In genomic region chr2:163204548-163205261, GRCm38 (mm10) we compare ENCODE assay signal across 8 mouse cellular contexts. TPM values are rescaled to one million over a fixed set of nuclear protein-coding genes. Genes with fewer than 3 reads are reported as not detected.
DNase-seq lines count a peak whose midpoint lies in the region; ATAC-seq and TF ChIP-seq lines count a peak whose summit lies in the region.

No protein-coding gene starts in this region.

- TF ChIP-seq CTCF in left cerebral cortex, adult 2 months (IDR thresholded peaks at IDR 0.05): no peak
- no peak for TF ChIP-seq CTCF in lung, adult 2 months (IDR thresholded peaks at IDR 0.05; ENCODE audit: insufficient read depth, low read length)

- H3K27me3 ChIP-seq in embryonic facial prominence, embryonic 11.5 days (ENCODE audit: control insufficient read depth, insufficient read depth, low read length): peaks cover 34% of the 10 kb centered on the region
- H3K27me3 ChIP-seq in hindbrain, embryonic 13.5 days: peaks cover 57% of the 10 kb centered on the region

- TF ChIP-seq POLR2A in lung, adult 2 months (IDR thresholded peaks at IDR 0.05; ENCODE audit: borderline replicate concordance, extremely low read depth, low read depth, low read length): no peak

- no peaks in the 10 kb centered on the region for H3K36me3 ChIP-seq in embryonic facial prominence, embryonic 11.5 days (replicated peaks; ENCODE audit: control insufficient read depth, insufficient read depth, low read depth, low read length)
- no peaks in the 10 kb centered on the region for H3K36me3 ChIP-seq in hindbrain, embryonic 13.5 days

- peak overlapping the region; percentile 58 for H3K4me3 ChIP-seq in left cerebral cortex, adult 2 months
- peak overlapping the region; percentile 58 for H3K4me3 ChIP-seq in embryonic facial prominence, embryonic 11.5 days (ENCODE audit: low read depth, low read length)
- peak overlapping the region; percentile 57 for H3K4me3 ChIP-seq in hindbrain, embryonic 13.5 days
- H3K4me3 ChIP-seq in lung, adult 2 months (replicated peaks; ENCODE audit: extremely low read depth, low read depth, low read length): peak overlapping the region; percentile 87

- H3K4me2 ChIP-seq in embryonic facial prominence, embryonic 11.5 days (ENCODE audit: low read depth, low read length): peak overlapping the region; percentile 89
- peak overlapping the region; percentile 70 for H3K4me2 ChIP-seq in hindbrain, embryonic 13.5 days

- H3K9me3 ChIP-seq in embryonic facial prominence, embryonic 11.5 days (replicated peaks; ENCODE audit: control insufficient read depth, low read length): no peaks in the 10 kb centered on the region
- 0 out of 2 replicates have a peak, but pooled peaks cover 10% of the 10 kb centered on the region for H3K9me3 ChIP-seq in hindbrain, embryonic 13.5 days

- peak in 1 of 2 experiments; percentile 37 for DNase-seq in left cerebral cortex, adult 2 months (ENCODE audit: extremely low spot score in 1 of 2, low spot score in 2 of 2)
- DNase-seq in left cerebral cortex, postnatal 4 days: no peak
- no peak for DNase-seq in embryonic facial prominence, embryonic 11.5 days (ENCODE audit: low spot score)
- DNase-seq in lung, adult 2 months: peak; percentile 16
- DNase-seq in retina, postnatal 1 day: peak; percentile 78
- no peak for DNase-seq in thymus, postnatal 0 days (ENCODE audit: low spot score)
- DNase-seq in layer of hippocampus, postnatal 14 days (ENCODE audit: low spot score in 2 of 2): no peak

- H3K4me1 ChIP-seq in embryonic facial prominence, embryonic 11.5 days (ENCODE audit: control insufficient read depth, insufficient read depth, low read length): peaks cover 4% of the 10 kb centered on the region; the same call in 1 of the 2 replicates
- peaks cover 43% of the 10 kb centered on the region for H3K4me1 ChIP-seq in hindbrain, embryonic 13.5 days (replicated peaks)
- H3K4me1 ChIP-seq in lung, adult 2 months (ENCODE audit: control insufficient read depth, insufficient read depth, low read length): peaks cover 8% of the 10 kb centered on the region; the same call in 1 of the 2 replicates

- no peak for ATAC-seq in embryonic facial prominence, embryonic 11.5 days (replicated peaks; ENCODE audit: insufficient number of reproducible peaks, low FRiP score, low TSS enrichment, low read depth)
- peak; percentile 29; the same call in 1 of the 2 replicates for ATAC-seq in hindbrain, embryonic 13.5 days (ENCODE audit: low FRiP score)

- under 1% methylated on average over 42 of the region's 45 CpGs for WGBS in embryonic facial prominence, embryonic 11.5 days
- under 1% methylated on average over 40 of the region's 45 CpGs for WGBS in hindbrain, embryonic 13.5 days
- 2% methylated on average over 44 of the region's 45 CpGs for WGBS in lung, adult 2 months

- H3K9ac ChIP-seq in embryonic facial prominence, embryonic 11.5 days (replicated peaks; ENCODE audit: low read length): peak overlapping the region; percentile 68
- H3K9ac ChIP-seq in hindbrain, embryonic 13.5 days: peak overlapping the region; percentile 76

- H3K27ac ChIP-seq in left cerebral cortex, adult 2 months: peak overlapping the region; percentile 67
- 0 out of 2 replicates have a peak overlapping the region, but pooled peaks have one; percentile 11 for H3K27ac ChIP-seq in embryonic facial prominence, embryonic 11.5 days (replicated peaks; ENCODE audit: low read depth, low read length)
- peak overlapping the region; percentile 76 for H3K27ac ChIP-seq in hindbrain, embryonic 13.5 days

- intact Hi-C loops in left cerebral cortex, adult 2 months (cut with DNase I): loop anchor here (5.0 kb wide), 2 partner anchors 102 to 103 kb away; no protein-coding TSS in a partner anchor
- intact Hi-C loops in left cerebral cortex, postnatal 4 days (cut with DNase I): loop anchor here (5.0 kb wide), 1 partner anchor 97 kb away; no protein-coding TSS in a partner anchor

RNA-seq across cellular contexts. Expression of gene Tox2, which starts 1.8 kb away (rescaled TPM):
- total RNA-seq in left cerebral cortex, adult 2 months (2021): 10 to 100 TPM; 27.8 to 28.4 TPM
- 10 to 100 TPM; 18.3 to 23.0 TPM for total RNA-seq in left cerebral cortex, postnatal 4 days (2021)
- 10.8 and 13.2 TPM in 2 replicates for polyA plus RNA-seq in embryonic facial prominence, embryonic 11.5 days (2014; fragmentation: Nextera tagmentation; extraction: Ambion mirVana)
- 20.6 and 23.5 TPM in 2 replicates for polyA plus RNA-seq in hindbrain, embryonic 13.5 days (2015; fragmentation: Nextera tagmentation; extraction: Ambion mirVana)
- 34.2 and 58.0 TPM in 2 replicates for polyA plus RNA-seq in lung, adult 2 months (2012; rRNA removed)
- polyA plus RNA-seq in thymus, postnatal 0 days (2015; fragmentation: Nextera tagmentation; extraction: Ambion mirVana): 2.7 and 3.5 TPM in 2 replicates
- total RNA-seq in layer of hippocampus, postnatal 14 days (2021): 10 to 100 TPM; 19.1 to 21.1 TPM

Comparison
In these comparisons a context has a peak if more than half of its experiments do, and no peak if none do; other contexts are left out.
1. DNase-seq: peak in lung, adult 2 months (single experiment) and retina, postnatal 1 day (single experiment); none in left cerebral cortex, postnatal 4 days (single experiment), embryonic facial prominence, embryonic 11.5 days (single experiment), thymus, postnatal 0 days (single experiment) and layer of hippocampus, postnatal 14 days (0 of 2).
2. H3K27ac ChIP-seq: peak in every context shown above with its lines; median percentile 76 in hindbrain, embryonic 13.5 days; 67 in left cerebral cortex, adult 2 months; 11 in embryonic facial prominence, embryonic 11.5 days.
3. Peak in every context shown above with its lines, with median percentiles within 50 percentile points of each other: H3K4me3 ChIP-seq.